8 mouse cellular contexts compared by ENCODE assay signal in the genomic region with DNA sequence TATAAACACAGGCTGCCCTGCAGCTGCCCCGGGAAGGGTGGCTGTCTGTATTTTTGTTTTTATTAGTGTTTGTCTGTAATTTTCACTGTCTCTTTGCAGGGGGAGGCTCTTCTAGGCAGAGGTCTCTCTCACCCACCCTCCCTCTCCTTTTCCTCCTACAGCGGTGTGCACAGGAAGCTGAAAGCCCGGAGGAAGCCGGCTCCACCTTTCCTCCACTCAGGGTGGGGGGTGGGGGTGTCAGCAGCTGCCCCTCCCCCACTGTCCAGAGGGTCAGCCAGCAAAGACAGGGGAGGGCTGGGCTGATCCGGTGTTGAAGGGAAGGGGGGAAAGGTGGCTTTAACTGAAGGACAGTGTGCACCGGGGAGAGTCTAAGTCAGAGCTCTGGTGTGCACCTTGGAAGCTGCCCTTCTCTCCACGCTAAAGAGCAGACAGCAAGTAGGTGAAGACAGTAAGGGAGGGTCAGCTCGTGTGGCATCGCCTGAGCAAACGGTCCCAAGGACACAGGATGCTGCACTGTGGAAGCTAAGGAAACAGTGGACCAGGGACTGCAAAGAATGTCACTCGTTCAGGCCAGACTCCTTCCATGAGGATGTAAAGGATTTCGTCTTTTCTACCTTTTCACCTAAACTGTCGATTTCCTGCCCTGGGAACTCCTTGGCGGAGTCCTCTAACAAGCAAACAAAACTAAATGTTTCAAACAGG. TPM values are rescaled to one million over a fixed set of nuclear protein-coding genes. Genes with fewer than 3 reads are reported as not detected.
DNase-seq lines count a peak whose midpoint lies in the region; ATAC-seq lines count a peak whose summit lies in the region.

No protein-coding gene starts in this region.

- no peaks in the 10 kb centered on the region for H3K36me3 ChIP-seq in midbrain, embryonic 11.5 days (ENCODE audit: control insufficient read depth, insufficient read depth, low read length)
- H3K36me3 ChIP-seq in midbrain, embryonic 16.5 days (ENCODE audit: control insufficient read depth, insufficient read depth, low read length): no peaks in the 10 kb centered on the region
- H3K36me3 ChIP-seq in heart, embryonic 11.5 days (ENCODE audit: control insufficient read depth, insufficient read depth, low read length): no peaks in the 10 kb centered on the region
- no peaks in the 10 kb centered on the region for H3K36me3 ChIP-seq in neural tube, embryonic 12.5 days

- H3K4me3 ChIP-seq in midbrain, embryonic 11.5 days (ENCODE audit: low read depth, low read length): no peak overlapping the region
- no peak overlapping the region for H3K4me3 ChIP-seq in midbrain, embryonic 16.5 days (ENCODE audit: low read depth, low read length)
- H3K4me3 ChIP-seq in heart, embryonic 11.5 days (ENCODE audit: low read depth, low read length): peak overlapping the region; percentile 14; the same call in 1 of the 2 replicates
- H3K4me3 ChIP-seq in neural tube, embryonic 12.5 days: no peak overlapping the region

- 30% methylated on average over 14 of the region's 14 CpGs for WGBS in midbrain, embryonic 11.5 days
- WGBS in midbrain, embryonic 16.5 days: 31% methylated on average over 14 of the region's 14 CpGs
- 15% methylated on average over 14 of the region's 14 CpGs for WGBS in heart, embryonic 11.5 days (ENCODE audit: insufficient replicate concordance)
- WGBS in neural tube, embryonic 12.5 days: 40% methylated on average over 14 of the region's 14 CpGs

- no peaks in the 10 kb centered on the region for H3K9me3 ChIP-seq in midbrain, embryonic 11.5 days (ENCODE audit: control insufficient read depth, low read length)
- no peaks in the 10 kb centered on the region for H3K9me3 ChIP-seq in midbrain, embryonic 16.5 days (replicated peaks; ENCODE audit: control insufficient read depth, low read length, poor library complexity, severe bottlenecking)
- H3K9me3 ChIP-seq in heart, embryonic 11.5 days (replicated peaks; ENCODE audit: control insufficient read depth, low read length): no peaks in the 10 kb centered on the region
- H3K9me3 ChIP-seq in neural tube, embryonic 12.5 days: no peaks in the 10 kb centered on the region

- no peaks in the 10 kb centered on the region for H3K27me3 ChIP-seq in midbrain, embryonic 11.5 days (ENCODE audit: control insufficient read depth, insufficient read depth, low read length)
- no peaks in the 10 kb centered on the region for H3K27me3 ChIP-seq in midbrain, embryonic 16.5 days (ENCODE audit: control insufficient read depth, insufficient read depth, low read depth, low read length)
- no peaks in the 10 kb centered on the region for H3K27me3 ChIP-seq in heart, embryonic 11.5 days (ENCODE audit: control insufficient read depth, insufficient read depth, low read length)
- no peaks in the 10 kb centered on the region for H3K27me3 ChIP-seq in neural tube, embryonic 12.5 days (replicated peaks)

- no peak overlapping the region for H3K27ac ChIP-seq in midbrain, embryonic 11.5 days (ENCODE audit: low read depth, low read length)
- no peak overlapping the region for H3K27ac ChIP-seq in midbrain, embryonic 16.5 days (ENCODE audit: low read length)
- peak overlapping the region; percentile 97 for H3K27ac ChIP-seq in heart, embryonic 11.5 days (ENCODE audit: low read depth, low read length)
- no peak overlapping the region for H3K27ac ChIP-seq in neural tube, embryonic 12.5 days

- H3K4me2 ChIP-seq in midbrain, embryonic 11.5 days: no peak overlapping the region
- no peak overlapping the region for H3K4me2 ChIP-seq in midbrain, embryonic 16.5 days (ENCODE audit: low read length)
- peak overlapping the region; percentile 57 for H3K4me2 ChIP-seq in heart, embryonic 11.5 days
- H3K4me2 ChIP-seq in neural tube, embryonic 12.5 days (replicated peaks): peak overlapping the region; percentile 29; the same call in 1 of the 2 replicates

- ATAC-seq in midbrain, embryonic 11.5 days (ENCODE audit: low FRiP score): peak; percentile 33; the same call in 1 of the 2 replicates
- no peak for ATAC-seq in midbrain, embryonic 16.5 days
- peak; percentile 47 for ATAC-seq in heart, embryonic 11.5 days (replicated peaks; ENCODE audit: insufficient number of reproducible peaks, low FRiP score, low TSS enrichment)
- ATAC-seq in neural tube, embryonic 12.5 days (ENCODE audit: low FRiP score, low read depth): no peak

- peaks cover 19% of the 10 kb centered on the region for H3K4me1 ChIP-seq in midbrain, embryonic 11.5 days (ENCODE audit: control insufficient read depth, insufficient read depth, low read length)
- H3K4me1 ChIP-seq in midbrain, embryonic 16.5 days (ENCODE audit: control insufficient read depth, insufficient read depth, low read length): peaks cover 6% of the 10 kb centered on the region; the same call in 1 of the 2 replicates
- H3K4me1 ChIP-seq in heart, embryonic 11.5 days (ENCODE audit: control insufficient read depth, insufficient read depth, low read length): peaks cover 78% of the 10 kb centered on the region
- H3K4me1 ChIP-seq in neural tube, embryonic 12.5 days: peaks cover 30% of the 10 kb centered on the region

- no peak for DNase-seq in midbrain, embryonic 11.5 days (ENCODE audit: low spot score, missing footprints)
- peak; percentile 71 to 86 for DNase-seq in kidney, postnatal 25 days
- DNase-seq in adipocyte (ENCODE audit: low spot score): no peak
- DNase-seq in left cerebral cortex, adult 11 months (ENCODE audit: low spot score): no peak
- no peak for DNase-seq in spleen, postnatal 4 days (ENCODE audit: low spot score in 2 of 2)

- H3K9ac ChIP-seq in midbrain, embryonic 11.5 days (ENCODE audit: low read length): peak overlapping the region; percentile 17; the same call in 1 of the 2 replicates
- no peak overlapping the region for H3K9ac ChIP-seq in midbrain, embryonic 16.5 days (ENCODE audit: low read depth, low read length)
- H3K9ac ChIP-seq in heart, embryonic 11.5 days (ENCODE audit: low read depth, low read length): peak overlapping the region; percentile 62
- no peak overlapping the region for H3K9ac ChIP-seq in neural tube, embryonic 12.5 days

RNA-seq across cellular contexts. Expression of gene Rassf3, which starts 46.0 kb away (rescaled TPM):
- 5.9 and 6.0 TPM in 2 replicates for polyA plus RNA-seq in midbrain, embryonic 11.5 days (2014; fragmentation: Nextera tagmentation; extraction: Ambion mirVana)
- 4.2 and 4.6 TPM in 2 replicates for polyA plus RNA-seq in midbrain, embryonic 16.5 days (2015; fragmentation: Nextera tagmentation; extraction: Ambion mirVana)
- polyA plus RNA-seq in heart, embryonic 11.5 days (2014; fragmentation: Nextera tagmentation; extraction: Ambion mirVana): 18.3 and 23.9 TPM in 2 replicates
- 11.4 and 13.5 TPM in 2 replicates for polyA plus RNA-seq in neural tube, embryonic 12.5 days (2016; fragmentation: Nextera tagmentation; extraction: Ambion mirVana)

Comparison
In these comparisons a context has a peak if more than half of its experiments do, and no peak if none do; other contexts are left out.
1. ATAC-seq: peak in midbrain, embryonic 11.5 days (single experiment) and heart, embryonic 11.5 days (single experiment); none in midbrain, embryonic 16.5 days (single experiment) and neural tube, embryonic 12.5 days (single experiment).
2. H3K9ac ChIP-seq: peak in midbrain, embryonic 11.5 days (single experiment) and heart, embryonic 11.5 days (single experiment); none in midbrain, embryonic 16.5 days (single experiment) and neural tube, embryonic 12.5 days (single experiment).
3. DNase-seq: peak in kidney, postnatal 25 days (2 of 2); none in midbrain, embryonic 11.5 days (single experiment), adipocyte (single experiment), left cerebral cortex, adult 11 months (single experiment) and spleen, postnatal 4 days (0 of 2).
4. H3K4me2 ChIP-seq: peak in heart, embryonic 11.5 days (single experiment) and neural tube, embryonic 12.5 days (single experiment); none in midbrain, embryonic 11.5 days (single experiment) and midbrain, embryonic 16.5 days (single experiment).